Comparison of ENCODE assay signal across 29 mouse cellular contexts in genomic region chr10:93333239-93333638, GRCm38 (mm10). TPM values are rescaled to one million over a fixed set of nuclear protein-coding genes. Genes with fewer than 3 reads are reported as not detected.
DNase-seq lines count a peak whose midpoint lies in the region; ATAC-seq and TF ChIP-seq lines count a peak whose summit lies in the region.
"Had no signal": no experiment of that assay in that cellular context is flagged by ENCODE, and none has a peak within 500 bp of the region (broad histone marks: within the 10 kb centered on the region; RNA-seq: fewer than 3 reads in every experiment).

No protein-coding gene starts in this region.

- intact Hi-C loops in heart, postnatal 36 days (cut with DNase I), result no loop called here

- TF ChIP-seq POLR2A in liver, adult 2 months (IDR thresholded peaks at IDR 0.05; ENCODE audit: extremely low read depth, insufficient read depth, low read length), result no peak

- no peaks in the 10 kb centered on the region for H3K36me3 ChIP-seq in heart, embryonic 11.5 days (ENCODE audit: control insufficient read depth, insufficient read depth, low read length)
- H3K36me3 ChIP-seq in liver, adult 2 months (ENCODE audit: control insufficient read depth, insufficient read depth, low read length), result no peaks in the 10 kb centered on the region
- no peaks in the 10 kb centered on the region for H3K36me3 ChIP-seq in liver, embryonic 12.5 days
- H3K36me3 ChIP-seq: hindbrain, embryonic 10.5 days; hindbrain, embryonic 15.5 days; kidney, embryonic 15.5 days; limb, embryonic 13.5 days; midbrain, embryonic 15.5 days; neural tube, embryonic 15.5 days; stomach, embryonic 15.5 days had no signal

- no peak overlapping the region for H3K9ac ChIP-seq in heart, embryonic 11.5 days (ENCODE audit: low read depth, low read length)
- no peak overlapping the region for H3K9ac ChIP-seq in liver, adult 2 months (ENCODE audit: low read depth, low read length)
- H3K9ac ChIP-seq in liver, embryonic 12.5 days, result no peak overlapping the region
- H3K9ac ChIP-seq: hindbrain, embryonic 15.5 days; kidney, embryonic 15.5 days; limb, embryonic 13.5 days; midbrain, embryonic 15.5 days; neural tube, embryonic 15.5 days; stomach, embryonic 15.5 days had no signal

- no peaks in the 10 kb centered on the region for H3K9me3 ChIP-seq in heart, embryonic 11.5 days (replicated peaks; ENCODE audit: control insufficient read depth, low read length)
- H3K9me3 ChIP-seq in liver, embryonic 12.5 days (replicated peaks), result no peaks in the 10 kb centered on the region
- H3K9me3 ChIP-seq: hindbrain, embryonic 10.5 days; hindbrain, embryonic 15.5 days; kidney, embryonic 15.5 days; limb, embryonic 13.5 days; megakaryocyte, embryonic 14.5 days; midbrain, embryonic 15.5 days; neural tube, embryonic 15.5 days; stomach, embryonic 15.5 days had no signal

- WGBS in heart, embryonic 11.5 days (ENCODE audit: insufficient replicate concordance), result 34% methylated on average over 5 of the region's 5 CpGs
- WGBS in liver, adult 2 months, result 70% methylated on average over 5 of the region's 5 CpGs
- 24% methylated on average over 5 of the region's 5 CpGs for WGBS in liver, embryonic 12.5 days (ENCODE audit: insufficient replicate concordance)

- H3K4me2 ChIP-seq in heart, embryonic 11.5 days, result no peak overlapping the region
- no peak overlapping the region for H3K4me2 ChIP-seq in liver, embryonic 12.5 days
- H3K4me2 ChIP-seq: hindbrain, embryonic 15.5 days; kidney, embryonic 15.5 days; limb, embryonic 13.5 days; midbrain, embryonic 15.5 days; neural tube, embryonic 15.5 days; stomach, embryonic 15.5 days had no signal

- TF ChIP-seq CTCF in liver, adult 2 months (IDR thresholded peaks at IDR 0.05; ENCODE audit: low read depth, low read length), result no peak

- no peak for DNase-seq in heart, postnatal 36 days
- DNase-seq in liver, adult 2 months (ENCODE audit: extremely low read depth, low read depth, low spot score), result no peak
- DNase-seq in liver, result no peak
- no peak for DNase-seq in layer of hippocampus, adult 8-10 months (ENCODE audit: low spot score in 2 of 2)
- no peak for DNase-seq in ovary, postnatal 10 days (ENCODE audit: low spot score)
- DNase-seq: adrenal gland, postnatal 14 days; cerebellum, adult 18-20 months; cerebellum, postnatal 14 days; gastrocnemius, postnatal 14 days; heart, adult 11 months; kidney, adult 18-20 months; kidney, postnatal 25 days; lung, postnatal 36 days; right cerebral cortex, postnatal 25 days; thymus, postnatal 14 days had no signal

- no peaks in the 10 kb centered on the region for H3K79me2 ChIP-seq in liver, adult 2 months (ENCODE audit: control insufficient read depth, insufficient read depth, low read length)

- H3K27ac ChIP-seq in heart, embryonic 11.5 days (ENCODE audit: low read depth, low read length), result peak overlapping the region; percentile 38; the same call in 1 of the 2 replicates
- 0 out of 2 replicates have a peak overlapping the region, but pooled peaks have one; percentile 47 for H3K27ac ChIP-seq in liver, adult 2 months (replicated peaks; ENCODE audit: insufficient read depth, low read depth, low read length)
- no peak overlapping the region for H3K27ac ChIP-seq in liver, embryonic 12.5 days
- H3K27ac ChIP-seq: hindbrain, embryonic 10.5 days; hindbrain, embryonic 15.5 days; kidney, embryonic 15.5 days; layer of hippocampus, adult 2 months; limb, embryonic 13.5 days; midbrain, embryonic 15.5 days; neural tube, embryonic 15.5 days; stomach, embryonic 15.5 days had no signal

- H3K27me3 ChIP-seq in heart, embryonic 11.5 days (ENCODE audit: control insufficient read depth, insufficient read depth, low read length), result no peaks in the 10 kb centered on the region
- no peaks in the 10 kb centered on the region for H3K27me3 ChIP-seq in liver, adult 2 months (ENCODE audit: control insufficient read depth, insufficient read depth, low read length)
- H3K27me3 ChIP-seq in liver, embryonic 12.5 days (replicated peaks), result no peaks in the 10 kb centered on the region
- H3K27me3 ChIP-seq: hindbrain, embryonic 15.5 days; kidney, embryonic 15.5 days; limb, embryonic 13.5 days; megakaryocyte, embryonic 14.5 days; midbrain, embryonic 15.5 days; neural tube, embryonic 15.5 days; stomach, embryonic 15.5 days had no signal

- H3K4me3 ChIP-seq in heart, embryonic 11.5 days (ENCODE audit: low read depth, low read length), result no peak overlapping the region
- H3K4me3 ChIP-seq in liver, adult 2 months (ENCODE audit: insufficient read depth, low read depth, low read length), result no peak overlapping the region
- H3K4me3 ChIP-seq in liver, embryonic 12.5 days, result no peak overlapping the region
- H3K4me3 ChIP-seq: erythroblast, embryonic 14.5 days; hindbrain, embryonic 10.5 days; hindbrain, embryonic 15.5 days; kidney, embryonic 15.5 days; layer of hippocampus, adult 2 months; limb, embryonic 13.5 days; megakaryocyte, embryonic 14.5 days; midbrain, embryonic 15.5 days; neural tube, embryonic 15.5 days; stomach, embryonic 15.5 days had no signal

- no peak for ATAC-seq in heart, embryonic 11.5 days (replicated peaks; ENCODE audit: insufficient number of reproducible peaks, low FRiP score, low TSS enrichment)
- ATAC-seq in liver, embryonic 12.5 days, result peak; percentile 42; the same call in 1 of the 2 replicates
- ATAC-seq: CD4-positive, CD25-positive, alpha-beta regulatory T cell, adult 4 months; forebrain, embryonic 16.5 days; midbrain, embryonic 15.5 days had no signal

- H3K4me1 ChIP-seq in heart, embryonic 11.5 days (ENCODE audit: control insufficient read depth, insufficient read depth, low read length), result peaks cover 16% of the 10 kb centered on the region
- no peaks in the 10 kb centered on the region; the same call in 1 of the 2 replicates for H3K4me1 ChIP-seq in liver, adult 2 months (ENCODE audit: control insufficient read depth, insufficient read depth, low read length)
- peaks cover 36% of the 10 kb centered on the region for H3K4me1 ChIP-seq in liver, embryonic 12.5 days
- H3K4me1 ChIP-seq: hindbrain, embryonic 15.5 days; limb, embryonic 13.5 days; midbrain, embryonic 15.5 days; neural tube, embryonic 15.5 days; stomach, embryonic 15.5 days had no signal

RNA-seq across cellular contexts. Expression of gene Elk3, which starts 22.3 kb away (rescaled TPM):
- 39.9 and 42.1 TPM in 2 replicates for polyA plus RNA-seq in heart, embryonic 11.5 days (2014; fragmentation: Nextera tagmentation; extraction: Ambion mirVana)
- total RNA-seq in heart, postnatal 36 days (2021), result 10 to 100 TPM; 42.0 to 53.5 TPM
- total RNA-seq in liver, adult 2 months (2014; rRNA removed), result 3.4 and 4.8 TPM in 2 replicates
- polyA plus RNA-seq in liver, adult 2 months (2012; rRNA removed), result 6.3 and 8.0 TPM in 2 replicates
- polyA plus RNA-seq in liver, embryonic 12.5 days (2016; fragmentation: Nextera tagmentation; extraction: Ambion mirVana), result 8.6 and 9.6 TPM in 2 replicates
- 10 to 100 TPM in 2 of 4 experiments, 1 to 10 TPM in 2; 7.5 to 18.4 (median 12.0) TPM for total RNA-seq in layer of hippocampus, adult 8-10 months (2022)
